Mouse (Mus musculus) Muller cell, postnatal 12 days (primary cell): ENCODE measurements around the gene Ano6.

ENCODE experiments used
- DNase-seq: peaks from one replicate; pipeline ENCODE4 v3.0.0-alpha.2; 2015; ENCODE audit errors: inconsistent ontology term

Ano6 gene

DNA sequence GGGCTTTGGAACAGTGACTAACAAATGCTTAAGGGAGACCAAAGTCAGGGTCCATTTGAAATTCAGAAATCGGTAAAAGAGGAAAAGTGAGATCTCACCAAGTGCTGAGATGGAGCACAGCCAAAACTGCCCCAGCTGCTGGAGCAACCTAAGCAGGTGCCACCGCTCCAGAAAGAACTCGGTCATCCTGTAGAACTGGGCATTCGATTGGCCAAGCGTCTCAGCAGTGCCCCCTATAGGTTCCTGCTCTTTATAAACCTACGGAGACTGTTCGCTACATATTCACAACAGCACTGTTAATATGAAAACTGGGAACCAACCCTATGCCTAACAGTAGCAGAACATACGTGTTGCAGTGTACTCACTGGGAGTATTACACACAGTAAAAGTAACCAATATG lies 180.7 kb downstream of the Ano6 start:
- no peak for DNase-seq

DNA sequence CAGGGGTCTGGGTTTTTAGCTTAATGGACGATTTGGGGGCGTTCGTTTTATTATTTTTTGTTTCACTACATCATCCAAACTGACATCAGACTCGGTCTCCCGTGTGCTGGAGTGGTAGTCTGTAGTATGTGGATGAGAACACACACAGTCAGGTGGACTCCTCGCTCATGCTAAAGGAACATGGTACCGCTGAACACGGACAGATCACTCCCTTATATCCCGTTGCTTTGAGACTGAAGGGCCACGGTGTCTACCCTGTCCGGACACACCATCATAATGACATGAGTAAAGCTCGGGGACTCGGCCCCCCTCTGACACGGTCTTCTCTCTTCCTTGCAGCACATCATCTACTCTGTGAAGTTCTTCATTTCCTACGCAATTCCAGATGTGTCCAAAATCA lies 181.5 kb downstream of the Ano6 start:
- DNase-seq = no peak

DNA sequence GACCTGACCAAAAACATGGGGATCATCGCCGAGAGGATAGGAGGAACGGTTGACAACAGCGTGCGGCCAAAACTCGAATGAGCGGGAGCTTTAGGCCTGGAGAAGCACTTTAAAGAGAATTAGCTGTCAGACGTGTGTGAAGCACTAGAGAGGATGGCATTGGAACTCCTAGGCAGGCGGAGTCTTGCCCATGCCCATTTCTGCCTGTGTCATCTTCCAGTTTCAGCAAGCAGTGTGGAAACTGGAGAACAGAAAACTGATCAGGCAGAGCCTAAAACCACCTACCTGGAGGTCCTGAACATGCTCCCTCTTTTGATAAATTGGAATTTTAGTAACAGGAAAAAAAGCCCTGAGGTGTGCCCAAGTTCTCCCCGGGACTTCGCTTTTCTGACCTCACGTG lies 182.0 kb downstream of the Ano6 start:
- no peak for DNase-seq

GRCm38 (mm10) chr15:95974021-95974597 lies 183.5 kb downstream of the Ano6 start:
- DNase-seq = peak; percentile 57

- peak; percentile 92 for DNase-seq
Observed at GRCm38 (mm10) chr15:95976156-95976876, 185.7 kb downstream of the Ano6 start.

DNA sequence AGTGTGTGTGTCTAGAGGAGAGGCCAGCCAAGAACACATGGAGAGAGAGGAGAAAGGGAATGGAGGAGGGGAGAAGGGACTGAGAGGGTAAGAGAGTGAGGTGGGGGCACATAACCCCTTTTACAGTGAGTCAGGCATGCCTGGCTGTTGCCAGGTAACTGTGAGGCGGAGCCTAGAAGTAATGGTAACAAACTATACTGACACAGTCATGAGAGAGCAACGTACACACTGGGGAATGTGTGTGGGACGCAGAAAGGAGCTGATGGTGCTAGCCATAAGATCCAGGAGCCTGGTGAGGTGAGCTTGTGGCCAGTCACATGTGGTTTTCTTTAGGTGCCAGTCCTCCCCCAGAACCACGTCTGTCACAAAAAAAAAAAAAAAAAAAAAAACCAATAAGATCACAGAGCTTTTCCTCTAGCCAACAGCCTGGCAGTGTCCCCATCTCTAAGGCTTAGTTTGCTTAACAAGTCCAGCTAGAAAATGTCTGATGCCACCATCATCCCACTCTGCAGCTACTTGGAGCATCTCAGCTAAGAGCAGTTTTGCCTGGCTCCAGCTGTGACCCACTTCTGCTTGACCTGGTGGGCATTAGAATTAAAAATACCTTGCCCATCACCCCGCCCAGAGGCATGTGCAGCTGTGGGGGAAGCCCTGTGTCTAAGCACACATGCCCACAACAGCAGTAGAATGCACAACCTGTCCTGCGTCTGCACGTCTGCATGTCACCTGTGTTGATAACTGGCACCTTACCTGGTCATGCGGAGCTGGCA lies 186.7 kb downstream of the Ano6 start:
- DNase-seq = no peak

- DNase-seq = no peak
Observed at GRCm38 (mm10) chr15:95977939-95978252, 187.3 kb downstream of the Ano6 start.

DNA sequence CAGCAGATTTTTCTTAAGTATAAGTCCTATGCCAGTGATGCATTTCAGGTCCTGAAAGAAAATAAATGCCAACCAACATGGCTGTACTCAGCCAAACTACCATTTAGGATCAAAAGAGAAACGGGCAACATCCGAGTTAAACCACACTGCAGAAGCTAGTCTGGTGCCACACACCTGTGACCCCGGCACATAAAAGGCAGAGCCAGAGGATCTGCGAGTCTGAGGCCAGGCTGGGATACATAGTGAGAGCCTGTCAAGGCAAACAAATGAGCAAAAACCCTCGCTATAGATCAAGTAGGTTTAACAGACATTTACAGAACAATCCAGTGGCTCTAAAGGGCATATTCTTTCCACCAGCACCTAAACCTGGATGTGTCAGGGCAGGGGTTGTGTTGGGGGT lies 190.0 kb downstream of the Ano6 start:
- DNase-seq = no peak

GRCm38 (mm10) chr15:95987916-95988315 lies 197.3 kb downstream of the Ano6 start:
- no peak for DNase-seq

- DNase-seq = peak; percentile 57
Observed at GRCm38 (mm10) chr15:95989496-95990124, 199.0 kb downstream of the Ano6 start.

DNA sequence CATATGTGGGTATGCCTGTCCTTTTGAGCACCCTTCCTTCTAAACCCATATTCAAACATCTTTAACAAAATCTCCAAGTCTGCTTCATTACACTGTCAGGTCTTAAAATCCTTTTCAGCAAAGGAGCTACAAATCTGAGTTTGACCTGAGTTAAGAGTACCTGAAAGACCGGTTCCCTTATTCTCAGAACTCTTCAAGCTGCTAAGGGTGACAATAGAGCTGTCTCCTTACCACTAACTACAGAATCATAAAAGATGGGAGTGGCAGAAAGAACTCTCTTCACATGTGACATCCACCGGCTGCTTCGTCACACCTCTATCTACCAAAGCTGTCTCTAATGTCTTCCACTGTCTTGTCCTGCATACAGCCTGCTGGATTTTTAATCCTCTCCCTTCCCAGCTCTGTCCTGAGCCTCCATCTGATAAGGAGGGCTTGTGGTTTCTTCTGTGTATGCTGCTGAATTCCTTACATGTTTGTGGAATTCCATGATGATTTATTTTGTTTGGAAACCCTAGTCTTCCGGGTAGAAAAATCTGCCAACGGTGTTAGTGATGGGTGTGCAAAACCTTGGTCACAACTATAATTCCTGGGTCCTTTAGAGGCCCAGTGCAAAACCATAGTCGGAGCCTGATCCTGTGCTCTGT lies 212.4 kb downstream of the Ano6 start:
- DNase-seq = peak; percentile 60

- DNase-seq = no peak
Observed at GRCm38 (mm10) chr15:96011640-96012390, 221.2 kb downstream of the Ano6 start.

DNA sequence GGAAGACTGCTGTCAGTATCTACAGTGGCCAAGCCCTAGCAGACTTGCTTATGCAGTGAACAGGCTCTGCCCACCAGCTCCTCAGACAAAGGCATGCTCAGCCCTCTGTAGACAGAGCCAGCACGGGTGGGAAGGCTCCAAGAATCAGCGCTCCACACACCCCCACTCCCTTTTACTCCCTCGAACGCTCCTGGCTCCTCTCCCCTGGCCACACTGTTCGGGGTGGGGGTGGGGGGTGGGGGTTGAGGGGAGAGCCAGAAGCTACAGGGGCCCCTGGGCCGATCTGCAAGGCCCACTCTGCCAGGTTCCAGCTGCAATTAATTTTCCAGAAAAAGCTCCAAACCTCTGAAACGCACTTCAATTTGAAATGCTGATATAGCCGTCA lies 221.7 kb downstream of the Ano6 start:
- DNase-seq = no peak

- no peak for DNase-seq
Observed at GRCm38 (mm10) chr15:96014501-96014900, 223.9 kb downstream of the Ano6 start.

GRCm38 (mm10) chr15:96020465-96020864 lies 229.8 kb downstream of the Ano6 start:
- DNase-seq = no peak

- DNase-seq = peak; percentile 39
Observed at GRCm38 (mm10) chr15:96021506-96021905, 230.9 kb downstream of the Ano6 start.
